Mouse (Mus musculus) spleen, adult 18-20 months (tissue): ENCODE data around the gene Elavl2.

Experiments
- DNase-seq, 2 experiments: peaks; one replicate each; pipeline ENCODE4 v3.0.0; 2022; ENCODE audit warnings: mixed read lengths in 2 of 2

Gene Elavl2

DNA sequence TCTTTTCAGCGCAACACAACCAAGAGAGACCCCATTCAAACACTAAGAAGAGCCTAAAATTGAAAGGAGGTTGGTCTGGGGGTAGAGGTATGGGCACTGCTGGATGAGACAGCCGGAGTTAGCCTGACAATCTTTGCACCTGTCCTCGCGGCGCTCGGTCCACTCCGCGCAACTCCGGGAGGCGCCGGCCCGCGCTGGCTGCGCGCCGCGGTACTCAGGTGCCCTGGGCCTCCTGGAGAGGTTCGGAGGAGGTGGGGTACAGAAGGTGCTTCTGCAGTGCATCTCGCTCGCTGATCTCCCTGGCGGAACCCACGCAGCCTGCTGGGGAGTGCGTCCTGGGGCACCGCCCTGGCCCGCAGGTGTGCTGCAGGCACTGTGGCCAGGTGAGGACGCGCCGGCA lies at the start of gene Elavl2:
Elavl2 (minus strand) TSS at position 363 of the 400 bp plus-strand sequence.
- DNase-seq = no peak

- no peak for DNase-seq
These were observed 47.3 kb upstream of the Elavl2 start for GRCm38 (mm10) chr4:91447887-91448286.

GRCm38 (mm10) chr4:91415582-91415981 lies 15.0 kb upstream of the Elavl2 start:
- DNase-seq = no peak

DNA sequence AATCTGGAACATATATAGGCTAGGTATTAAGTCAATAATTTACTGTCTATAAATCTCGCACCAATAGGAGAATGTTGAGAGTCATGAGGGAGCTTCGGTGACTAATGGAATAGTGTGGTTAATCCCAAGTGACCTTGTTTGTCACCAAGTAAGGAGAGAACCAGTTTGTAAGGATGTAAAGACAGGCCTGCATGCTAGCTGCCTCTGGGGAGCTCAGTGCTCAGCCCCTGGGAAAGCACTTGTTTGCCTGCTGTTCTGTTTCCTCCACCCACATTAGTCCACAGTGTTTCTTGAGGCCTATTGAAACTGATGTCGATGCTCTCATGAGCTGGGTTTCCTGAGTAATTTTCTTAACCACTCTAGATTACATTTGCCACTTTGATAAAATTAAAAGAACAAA lies 4.5 kb upstream of the Elavl2 start:
- DNase-seq = no peak

DNA sequence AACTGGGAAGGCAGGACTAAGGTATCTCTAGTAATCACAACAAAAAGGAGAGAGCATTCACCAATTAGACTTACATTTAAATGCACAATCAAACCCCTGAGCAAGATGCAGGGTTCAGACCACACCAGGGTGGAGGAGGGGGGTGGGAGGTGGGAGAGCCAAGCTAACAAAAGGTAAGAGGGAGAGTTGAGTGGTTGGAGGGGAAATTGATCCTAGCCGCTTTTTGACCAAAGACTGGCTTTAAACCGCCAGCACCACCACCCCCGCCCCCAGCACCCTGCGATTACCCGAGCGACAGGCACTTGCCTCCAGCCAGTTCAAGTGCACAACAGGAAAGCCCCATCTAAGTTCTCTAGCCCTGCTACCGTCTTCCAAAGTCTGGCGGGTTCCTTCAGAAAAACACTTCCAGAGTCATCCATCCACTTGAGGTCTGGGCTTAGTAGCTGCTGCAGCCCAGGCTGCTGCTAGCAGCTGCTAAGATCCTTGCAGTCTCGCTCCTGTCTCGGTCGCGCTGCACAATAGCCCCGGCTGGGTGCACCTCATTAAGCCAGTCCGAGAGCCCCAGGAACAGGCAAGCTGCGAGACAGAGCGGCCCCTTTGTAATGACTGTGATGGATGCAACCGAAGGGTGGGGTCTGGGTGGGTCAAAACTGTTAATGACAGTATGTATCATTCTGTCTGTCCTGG lies 932 bp downstream of the Elavl2 start:
- no peak for DNase-seq

DNA sequence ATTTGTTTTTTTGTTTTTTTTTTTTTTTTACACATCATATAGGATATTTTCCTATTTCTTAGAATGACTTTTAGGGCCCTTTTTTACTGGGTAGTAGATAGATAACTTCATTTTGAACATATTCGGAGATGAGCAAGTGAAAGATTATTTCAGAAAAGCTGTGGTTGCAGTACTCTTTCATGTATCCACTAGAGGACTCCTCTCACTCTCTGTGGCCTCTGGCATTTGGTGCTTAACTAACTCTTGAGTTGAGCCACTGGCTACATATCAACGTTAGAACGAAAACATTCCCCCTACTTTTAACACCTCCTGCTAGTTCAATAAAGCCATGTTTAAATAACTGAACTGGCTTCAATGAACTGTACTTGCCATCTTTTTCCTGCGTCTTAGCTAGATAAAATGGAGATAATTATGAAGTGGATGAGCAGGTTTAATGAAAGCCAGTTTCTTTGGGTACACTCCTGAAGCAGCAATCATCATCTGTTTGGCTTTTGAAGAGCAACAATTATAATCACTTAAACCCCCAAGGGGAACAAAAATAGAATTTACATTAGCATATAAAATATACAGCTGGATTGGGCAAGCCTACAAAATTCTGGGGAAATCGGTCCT lies 8.5 kb downstream of the Elavl2 start:
- no peak for DNase-seq

- DNase-seq = no peak
These were observed 12.9 kb downstream of the Elavl2 start for GRCm38 (mm10) chr4:91387701-91388100.

DNA sequence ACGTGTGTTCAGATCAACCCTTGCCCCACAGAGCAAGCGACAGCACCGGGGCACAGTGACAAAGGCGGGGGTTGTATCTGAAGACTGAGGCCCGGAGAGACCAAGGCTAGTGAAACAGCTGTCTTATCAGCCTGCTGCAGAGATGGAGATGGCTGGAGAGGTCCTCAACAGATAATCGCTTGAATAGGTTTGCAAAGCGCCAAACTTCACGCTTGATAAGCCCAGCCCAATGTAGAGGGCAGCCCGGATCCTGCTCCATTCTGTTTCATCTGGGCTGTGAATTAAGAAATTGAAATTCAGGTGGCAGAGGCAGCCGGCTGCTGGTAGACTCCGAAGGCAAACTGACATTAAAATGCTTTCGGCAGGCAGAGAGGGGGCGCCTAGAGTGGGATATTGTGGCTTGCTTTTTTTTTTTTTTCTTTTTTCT lies 19.4 kb downstream of the Elavl2 start:
- no peak for DNase-seq

GRCm38 (mm10) chr4:91380341-91381117 lies 20.1 kb downstream of the Elavl2 start:
- DNase-seq = no peak

- DNase-seq = no peak
These were observed 21.0 kb downstream of the Elavl2 start for GRCm38 (mm10) chr4:91379559-91379958.

DNA sequence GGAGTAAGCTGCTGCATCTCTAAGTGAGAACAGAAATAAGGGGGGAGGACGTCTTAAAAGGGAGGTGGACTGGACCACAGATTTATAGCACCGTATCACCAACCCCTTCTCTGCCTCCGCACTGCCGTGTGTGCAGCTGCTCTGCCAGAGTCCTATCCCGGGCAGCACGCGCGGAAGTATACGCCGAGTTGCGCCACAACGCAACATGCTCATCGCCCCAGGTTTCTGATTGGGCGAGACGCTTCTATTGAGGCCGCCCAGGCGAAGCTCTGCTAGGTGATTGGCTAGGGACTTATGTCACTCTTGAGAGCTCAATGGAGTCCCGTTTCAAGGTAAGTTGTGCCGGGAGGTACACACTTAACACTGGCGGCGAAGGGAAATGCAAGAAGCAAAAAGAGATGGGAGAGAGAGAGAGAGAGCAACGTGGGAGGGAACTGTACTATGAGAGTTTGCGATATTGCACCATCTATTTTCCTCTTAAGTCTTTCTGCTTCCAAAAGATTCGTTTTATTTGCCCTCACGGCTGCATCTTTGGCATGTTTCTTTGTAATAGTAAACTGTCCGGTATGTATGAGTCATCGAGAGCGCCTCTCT lies 24.2 kb downstream of the Elavl2 start:
- peak in 1 of 2 experiments; percentile 16 for DNase-seq

DNA sequence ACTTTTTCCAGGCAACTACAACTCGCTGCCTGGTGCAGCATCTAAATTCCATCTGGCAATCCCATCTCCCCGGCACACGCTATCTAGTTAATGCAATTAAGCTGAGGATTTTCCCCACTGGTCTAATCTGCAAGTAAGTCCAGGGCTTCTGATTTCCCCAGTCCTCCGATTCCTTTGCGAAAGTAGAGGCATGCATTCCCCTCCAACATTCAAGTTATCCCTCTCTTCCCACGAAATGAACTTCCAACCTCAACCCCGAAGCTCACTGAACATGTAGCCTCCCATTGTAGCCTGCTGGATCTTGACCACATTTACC lies 25.3 kb downstream of the Elavl2 start:
- DNase-seq = no peak

- DNase-seq = no peak
These were observed 25.8 kb downstream of the Elavl2 start for GRCm38 (mm10) chr4:91374571-91375371.

DNA sequence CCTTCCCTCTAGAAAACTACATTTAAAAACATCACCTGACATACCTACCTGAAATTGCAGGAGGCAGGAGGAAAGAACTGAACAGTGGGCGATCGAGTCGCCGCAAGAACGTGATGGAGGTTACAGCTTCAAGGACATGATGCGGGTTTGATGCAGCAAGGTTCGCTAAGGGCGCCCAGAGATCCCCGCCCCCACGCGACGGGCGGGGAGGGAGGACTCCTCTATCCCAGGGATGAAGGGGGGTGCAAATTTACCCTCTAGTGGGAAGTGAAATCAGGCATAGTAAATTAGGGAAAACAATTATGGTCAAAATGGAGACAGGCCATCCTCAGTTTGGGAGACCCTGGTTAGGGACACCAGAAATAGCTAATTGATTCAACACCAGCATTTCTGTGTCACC lies 27.7 kb downstream of the Elavl2 start:
- no peak for DNase-seq

GRCm38 (mm10) chr4:91371819-91372215 lies 28.8 kb downstream of the Elavl2 start:
- DNase-seq = no peak

- DNase-seq = no peak
These were observed 29.3 kb downstream of the Elavl2 start for GRCm38 (mm10) chr4:91371131-91371818.

DNA sequence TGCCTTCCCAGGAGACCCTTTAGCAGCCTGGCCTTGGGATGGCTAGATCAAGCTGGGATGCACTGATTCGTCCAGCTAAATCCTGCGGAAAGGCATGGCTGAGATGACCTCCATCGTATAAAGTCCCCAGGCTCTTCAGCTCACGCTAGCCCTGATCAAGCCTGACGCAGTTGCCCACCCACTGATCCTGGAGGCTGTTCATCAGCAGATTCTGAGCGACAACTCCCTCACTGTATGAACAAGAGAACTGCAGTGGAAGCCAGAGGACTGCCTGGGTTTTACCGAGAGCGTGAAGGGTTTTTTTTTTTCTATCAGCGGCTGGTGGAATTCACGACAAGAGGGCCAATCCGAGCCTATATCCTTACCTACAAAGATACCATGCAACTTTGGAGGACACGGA lies 35.3 kb downstream of the Elavl2 start:
- DNase-seq = no peak

GRCm38 (mm10) chr4:91363963-91364362 lies 36.6 kb downstream of the Elavl2 start:
- DNase-seq = no peak

- DNase-seq = no peak
These were observed 38.1 kb downstream of the Elavl2 start for GRCm38 (mm10) chr4:91362520-91362919.

- DNase-seq = no peak
These were observed 47.4 kb downstream of the Elavl2 start for GRCm38 (mm10) chr4:91353138-91353537.

- no peak for DNase-seq
These were observed 51.0 kb downstream of the Elavl2 start for GRCm38 (mm10) chr4:91349579-91349978.

GRCm38 (mm10) chr4:91334177-91334576 lies 66.4 kb downstream of the Elavl2 start:
- DNase-seq = no peak
